Mouse (Mus musculus) kidney, adult 11 months (tissue): ENCODE measurements around the gene Lrrc31.

Source experiments
- DNase-seq: peaks from one replicate; pipeline ENCODE4 v3.0.0; 2022

The Lrrc31 gene

DNA sequence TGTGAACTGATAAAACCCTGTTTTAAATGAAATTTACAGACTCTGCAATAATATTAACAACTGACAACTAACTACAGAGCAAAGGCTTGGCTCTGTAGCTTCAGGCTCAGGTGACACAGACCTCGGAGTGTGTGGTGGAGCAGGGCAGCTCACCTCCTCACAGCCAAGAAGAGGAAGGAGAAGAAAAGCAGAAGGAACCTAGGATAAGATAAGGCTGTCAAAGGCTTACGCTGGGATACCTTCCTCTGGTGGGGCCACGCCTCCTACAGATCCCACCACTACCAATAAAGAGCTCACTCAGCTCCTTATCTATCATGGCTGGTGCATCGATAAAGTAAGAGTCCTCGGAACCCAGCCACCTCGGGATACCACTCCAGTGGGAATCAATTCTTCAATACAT, 16.5 kb downstream of the Lrrc31 start:
- DNase-seq: no peak

DNA sequence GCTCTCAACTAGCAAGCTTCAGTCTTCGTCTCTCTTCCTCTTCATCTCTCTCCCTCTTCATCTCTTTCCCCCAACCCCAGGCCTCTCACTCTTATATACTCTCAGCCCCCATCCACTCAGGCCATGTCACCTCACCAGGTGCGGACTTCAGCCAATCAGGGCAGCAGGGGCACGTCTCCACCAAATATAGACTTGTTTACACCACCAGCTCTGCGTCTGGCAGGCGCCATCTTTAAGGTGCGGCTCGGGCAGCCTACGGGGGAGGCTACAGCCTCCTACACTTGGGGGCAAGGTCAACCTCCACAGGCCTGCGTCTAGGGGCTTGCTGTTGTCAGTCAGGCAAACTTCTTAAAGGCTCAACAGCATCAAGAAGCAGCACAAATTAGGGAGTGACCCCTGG, 41.2 kb downstream of the Lrrc31 start:
- no peak for DNase-seq

DNA sequence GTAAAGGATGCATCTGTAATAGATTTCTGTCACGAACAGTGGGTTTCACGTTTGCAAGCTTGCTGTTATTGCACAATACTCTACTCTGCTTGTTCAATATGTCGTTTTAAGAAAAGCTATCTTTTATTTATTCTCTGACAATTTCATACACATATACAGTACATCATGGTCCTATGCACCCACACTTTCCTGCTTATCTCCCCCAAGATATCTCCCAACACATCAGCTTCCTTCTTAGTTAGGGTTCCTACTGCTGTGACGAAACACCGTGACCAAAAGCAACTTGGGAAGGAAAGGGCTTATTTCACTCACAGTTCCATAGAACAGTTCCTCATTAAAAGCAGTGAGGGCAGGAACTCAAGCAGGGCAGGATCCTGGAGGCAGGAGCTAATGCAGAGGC, 43.7 kb downstream of the Lrrc31 start:
- DNase-seq: no peak

DNA sequence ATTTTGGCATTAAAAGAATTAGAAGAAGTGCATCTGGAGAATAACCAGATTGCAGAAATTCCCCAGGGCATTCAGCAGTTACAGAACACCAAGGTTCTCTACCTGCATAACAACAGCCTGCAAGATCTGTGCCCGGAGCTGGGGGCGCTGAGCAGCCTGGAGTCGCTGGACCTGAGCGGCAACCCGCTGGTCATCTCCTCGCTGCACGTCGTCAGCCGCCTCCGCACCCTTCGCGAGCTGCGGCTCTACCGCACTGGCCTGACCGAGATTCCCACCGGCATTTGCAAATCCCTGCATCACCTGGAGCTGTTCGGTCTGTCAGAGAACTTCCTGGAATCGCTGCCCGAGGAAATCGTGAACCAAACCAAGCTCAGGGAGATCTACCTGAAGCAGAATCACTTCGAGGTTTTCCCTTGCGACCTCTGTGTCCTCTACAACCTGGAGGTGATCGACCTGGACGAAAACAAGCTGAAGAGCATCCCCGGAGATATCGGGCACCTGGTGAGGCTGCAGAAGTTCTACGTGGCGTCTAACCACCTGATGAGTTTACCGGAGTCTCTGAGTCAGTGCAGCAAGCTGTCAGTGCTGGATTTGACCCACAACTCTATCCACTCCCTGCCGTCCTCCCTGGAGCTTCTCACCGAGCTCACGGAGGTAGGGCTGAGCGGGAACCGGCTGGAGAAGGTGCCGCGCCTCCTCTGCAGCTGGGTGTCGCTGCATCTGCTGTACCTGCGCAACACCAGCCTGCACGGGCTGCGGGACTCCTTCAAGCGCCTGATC, 49.4 kb downstream of the Lrrc31 start:
- DNase-seq: peak; percentile 49

DNA sequence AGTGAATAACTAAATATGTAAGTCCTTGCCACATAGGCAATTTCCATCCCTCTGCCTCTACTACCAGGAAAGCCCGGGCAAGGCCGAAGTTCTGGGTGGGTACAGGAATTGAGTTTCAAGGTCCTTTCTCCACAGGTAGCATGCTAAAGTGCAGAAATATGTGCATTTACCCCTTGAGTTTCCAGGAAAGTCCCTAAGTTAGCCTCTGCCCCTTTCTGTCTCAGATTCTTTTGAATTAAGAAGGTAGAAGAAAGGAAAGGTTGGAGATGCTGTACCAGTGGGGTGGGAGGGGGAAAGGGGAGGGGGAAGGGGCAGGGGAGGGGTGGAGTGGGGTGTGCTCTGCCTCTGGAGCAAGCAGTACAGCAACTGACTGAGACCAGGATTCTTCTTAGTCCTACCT, 51.2 kb downstream of the Lrrc31 start:
- DNase-seq: no peak

DNA sequence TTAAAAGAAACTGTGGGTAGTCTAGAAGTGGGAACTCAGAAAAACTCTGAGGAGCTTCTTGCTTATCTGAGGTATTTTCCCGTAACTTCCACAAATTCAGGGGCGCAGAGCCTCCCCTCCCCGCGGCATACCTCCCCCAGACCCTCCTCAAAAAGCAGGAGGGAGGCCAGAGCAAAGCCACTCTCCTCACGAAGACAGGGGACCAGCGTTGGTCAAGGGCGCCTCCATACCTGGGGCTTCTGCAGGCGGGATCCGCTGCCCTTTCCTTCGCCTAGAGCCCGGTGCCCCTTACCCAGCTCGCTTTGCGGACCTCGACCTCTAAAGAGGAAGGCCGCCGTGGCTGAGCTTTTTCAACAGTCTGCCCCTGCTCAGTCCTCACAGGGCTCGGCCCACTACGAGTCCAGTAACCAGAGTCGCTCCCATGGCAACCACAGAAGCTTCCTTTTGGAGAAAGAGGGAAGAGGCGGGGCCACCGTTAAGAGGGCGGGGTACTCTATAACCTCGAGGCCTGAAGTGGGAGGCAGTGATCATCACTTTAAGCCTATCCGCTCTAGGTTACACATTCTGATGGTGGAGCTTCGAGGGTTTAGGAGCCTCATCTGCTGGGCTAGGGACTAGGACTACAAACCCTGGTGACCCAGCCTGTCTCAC, 52.1 kb downstream of the Lrrc31 start, which contains the start of gene Lrrc34:
Gene Lrrc34 (minus strand): TSS at position 430 of the 651 bp plus-strand sequence.
- peak; percentile 31 for DNase-seq

DNA sequence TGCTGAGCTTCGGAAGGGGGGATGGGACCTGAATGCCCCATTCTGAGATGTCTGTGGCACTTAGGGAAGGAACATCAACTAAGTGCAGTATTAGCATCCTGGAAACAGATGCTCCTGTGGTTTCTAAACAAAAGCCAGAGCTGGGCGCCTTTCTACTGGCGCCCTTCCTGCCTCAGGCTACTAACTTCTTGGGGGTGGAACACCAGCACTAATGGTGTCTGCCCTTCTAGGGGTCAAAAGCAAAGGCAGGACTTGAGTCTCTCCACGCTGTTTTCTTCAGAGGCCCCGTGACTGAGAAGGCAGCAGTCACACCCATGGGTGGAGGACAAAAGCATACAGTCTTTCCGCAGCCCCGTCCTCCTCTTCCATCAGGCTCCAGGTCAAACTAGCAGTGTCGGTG, 52.9 kb downstream of the Lrrc31 start:
- DNase-seq: no peak

DNA sequence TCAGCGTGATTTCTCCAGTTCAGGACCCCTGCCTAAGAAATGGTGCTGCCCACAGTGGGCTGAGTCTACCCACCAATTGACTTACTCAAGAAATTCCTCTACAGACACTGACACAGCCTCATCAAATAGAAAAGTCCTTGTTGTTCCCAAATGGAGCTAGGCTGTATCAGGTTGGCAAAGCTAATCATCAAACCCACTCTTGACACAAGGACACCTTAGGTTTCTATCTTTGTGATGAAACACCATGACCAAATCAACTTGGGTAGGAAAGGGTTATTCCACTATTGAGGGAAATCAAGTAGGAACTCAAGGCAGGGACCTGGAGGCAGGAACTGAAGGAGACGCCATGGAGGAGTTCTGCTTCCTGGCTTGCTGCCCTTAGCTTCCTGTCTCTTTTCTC, 55.4 kb downstream of the Lrrc31 start, which contains the start of gene Lrriq4:
Gene Lrriq4 (plus strand): TSS at position 301 of the 400 bp plus-strand sequence.
- DNase-seq: no peak

DNA sequence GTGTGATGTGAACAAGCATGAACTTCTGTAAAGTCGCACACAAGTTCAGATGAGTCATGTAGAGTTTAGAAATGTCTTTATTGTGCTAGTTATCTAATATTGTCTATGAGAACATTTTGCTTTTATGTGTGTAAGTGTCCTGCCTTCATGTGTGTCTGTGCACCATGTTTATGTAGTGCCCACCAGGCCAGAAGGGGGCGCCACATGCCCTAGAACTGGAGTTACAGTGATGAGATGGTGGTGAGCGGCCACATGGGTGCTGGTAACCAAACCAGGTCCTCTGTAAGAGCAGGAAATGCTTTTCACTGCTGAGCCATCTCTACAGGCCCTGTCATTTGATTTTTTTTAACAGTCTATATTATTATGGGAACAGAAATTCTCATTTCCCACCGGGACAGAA, 64.0 kb downstream of the Lrrc31 start:
- no peak for DNase-seq

DNA sequence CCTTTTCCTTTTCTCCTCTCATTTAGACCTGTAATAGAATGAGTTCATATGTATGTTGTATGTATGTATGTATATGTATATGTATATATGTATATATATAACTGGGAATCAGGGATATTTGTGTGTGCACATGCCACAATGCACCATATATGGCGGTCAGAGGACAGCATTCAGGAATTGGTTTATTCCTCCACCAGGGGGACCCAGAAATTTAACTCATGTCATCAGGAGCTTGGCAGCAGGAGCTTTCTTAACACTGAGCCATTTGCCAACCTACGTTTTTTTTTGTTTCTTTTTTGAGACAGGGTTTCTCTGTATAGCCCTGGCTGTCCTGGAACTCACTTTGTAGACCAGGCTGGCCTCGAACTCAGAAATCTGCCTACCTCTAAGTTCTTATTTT, 66.0 kb downstream of the Lrrc31 start:
- DNase-seq: no peak
